Mouse (Mus musculus) layer of hippocampus, adult 11-12 months (tissue): ENCODE measurements around the gene Pop7.

Experiments
- DNase-seq: peaks from one replicate; pipeline ENCODE4 v3.0.0; 2022; ENCODE audit warnings: low spot score

Gene Pop7

DNA sequence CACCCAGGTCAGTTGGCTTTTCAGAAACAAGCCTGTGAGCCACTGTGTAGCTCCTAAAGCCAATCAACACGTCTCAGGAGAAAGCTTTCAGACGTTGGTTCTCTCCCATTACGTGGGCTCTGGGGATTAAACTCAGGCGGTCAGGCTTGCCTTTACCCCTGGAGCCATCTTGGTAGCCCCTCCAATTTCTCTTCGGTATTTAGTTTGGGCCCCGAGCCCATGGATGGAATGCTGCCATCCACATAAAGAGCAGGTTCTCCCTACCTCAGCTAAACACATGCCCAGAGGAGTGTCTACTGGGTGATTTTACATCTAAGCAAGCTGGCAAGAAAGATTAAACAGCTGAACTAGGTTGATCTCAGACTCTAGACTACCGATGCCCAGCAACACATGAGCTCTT lies 2.1 kb downstream of the Pop7 start:
- no peak for DNase-seq

DNA sequence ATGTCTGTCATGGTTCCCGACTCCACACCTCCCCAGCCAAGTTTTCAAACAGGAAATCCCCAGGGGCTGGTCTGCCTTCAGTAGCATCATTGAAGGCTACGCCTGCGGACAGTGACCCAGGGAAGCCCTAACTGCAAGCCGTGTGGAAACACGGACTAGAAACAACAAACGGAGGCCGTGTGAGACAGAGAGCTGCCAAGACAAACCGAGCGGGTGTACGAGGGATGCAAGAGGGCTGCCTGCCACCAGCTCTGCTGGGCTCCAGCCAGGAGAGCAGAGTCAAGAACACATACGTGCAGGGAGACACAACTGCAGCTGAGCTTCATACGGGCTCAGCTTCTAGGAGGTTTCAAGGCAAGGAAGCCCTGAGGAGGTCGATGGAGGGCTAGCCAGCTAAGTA lies 8.5 kb downstream of the Pop7 start:
- no peak for DNase-seq

DNA sequence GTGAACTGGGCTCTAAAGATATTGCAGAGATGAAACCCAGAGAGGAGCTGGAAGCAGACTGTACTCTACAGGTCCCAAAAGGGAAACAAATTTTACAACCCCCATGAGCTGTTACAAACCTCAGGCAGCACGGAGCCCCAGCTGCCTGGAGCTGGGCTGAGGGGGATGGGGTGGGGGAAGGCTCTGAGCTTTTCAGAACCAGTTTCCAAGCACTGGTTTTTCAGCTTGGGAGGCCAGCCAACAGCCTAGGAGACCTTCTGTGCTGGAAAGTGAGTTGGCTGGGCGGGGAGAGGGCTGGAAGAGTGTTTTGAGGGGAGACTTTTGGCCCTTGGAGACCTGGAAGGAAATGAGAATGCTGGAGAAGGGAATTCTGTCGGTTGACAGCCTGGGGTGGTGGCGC lies 10.8 kb downstream of the Pop7 start:
- peak; percentile 57 for DNase-seq

DNA sequence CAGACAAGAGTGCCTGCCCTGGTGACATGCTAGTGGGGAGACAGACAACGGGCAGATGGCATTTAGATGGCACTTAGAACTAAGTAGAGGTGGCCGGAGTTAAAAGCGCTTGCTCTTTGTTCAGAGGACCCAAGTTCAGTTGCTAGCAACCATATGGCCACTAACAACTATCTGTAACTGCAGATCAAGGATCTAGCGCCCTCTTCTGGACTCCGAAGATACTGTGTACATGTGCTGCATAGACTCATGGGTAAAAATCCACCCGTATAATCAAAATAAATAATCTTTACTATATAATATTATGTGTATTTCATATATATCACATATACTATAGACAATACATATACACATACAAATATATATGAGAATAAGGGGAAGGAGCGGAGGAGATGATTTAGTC lies 14.7 kb downstream of the Pop7 start:
- no peak for DNase-seq

DNA sequence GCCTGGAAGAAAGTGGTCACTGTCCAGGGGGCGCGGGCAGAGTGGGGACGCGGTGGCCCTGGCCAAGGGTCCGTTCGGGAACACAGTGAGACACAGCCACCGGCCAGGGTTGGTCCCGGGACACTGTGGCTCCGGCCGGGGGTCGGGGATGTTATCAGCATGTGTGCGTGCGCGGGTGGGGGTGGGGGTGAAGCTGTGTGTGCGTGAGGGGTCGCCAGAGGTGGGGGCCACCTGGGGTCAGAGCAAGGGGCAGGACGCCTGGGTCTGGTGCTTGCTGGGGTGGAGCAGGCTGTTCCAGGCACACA lies 16.5 kb downstream of the Pop7 start:
- no peak for DNase-seq

DNA sequence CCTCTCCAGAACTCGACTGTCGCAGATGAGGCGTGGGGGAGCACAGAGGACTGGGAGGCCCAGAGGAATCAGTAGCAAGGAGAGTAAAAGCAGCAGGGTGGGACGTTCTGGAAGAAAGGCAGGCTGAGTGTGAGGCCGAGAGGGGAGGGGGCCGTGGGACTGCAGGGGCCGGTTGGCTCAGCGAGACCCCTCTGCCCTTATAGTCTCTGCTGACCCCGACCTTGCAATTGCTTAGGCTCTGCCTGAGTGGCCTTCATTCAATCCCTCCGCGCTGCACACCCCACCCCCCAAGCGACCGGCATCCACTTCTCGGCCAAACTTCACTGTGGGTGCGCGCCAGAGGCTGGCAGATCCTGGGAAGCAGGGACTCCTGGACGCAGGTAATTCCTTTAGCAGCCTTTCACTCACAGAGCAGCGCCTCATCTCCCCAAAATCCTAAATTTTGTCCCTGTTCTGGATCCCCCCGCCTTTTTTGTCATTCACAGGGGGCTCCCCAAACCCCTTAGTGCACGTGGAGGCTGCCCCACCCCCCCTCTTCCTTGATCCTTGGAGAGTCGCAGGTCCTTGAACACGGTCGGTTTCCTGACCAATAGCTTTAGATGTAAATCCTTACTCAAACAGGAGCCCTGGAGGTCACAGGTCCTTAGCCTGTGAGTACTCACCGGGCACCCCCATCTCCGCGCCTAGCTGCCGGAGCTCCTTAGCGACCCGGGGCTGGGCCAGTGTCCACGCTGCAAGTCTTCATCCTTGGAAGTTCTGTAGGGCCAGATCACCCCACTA lies 17.1 kb downstream of the Pop7 start:
- DNase-seq, result no peak

DNA sequence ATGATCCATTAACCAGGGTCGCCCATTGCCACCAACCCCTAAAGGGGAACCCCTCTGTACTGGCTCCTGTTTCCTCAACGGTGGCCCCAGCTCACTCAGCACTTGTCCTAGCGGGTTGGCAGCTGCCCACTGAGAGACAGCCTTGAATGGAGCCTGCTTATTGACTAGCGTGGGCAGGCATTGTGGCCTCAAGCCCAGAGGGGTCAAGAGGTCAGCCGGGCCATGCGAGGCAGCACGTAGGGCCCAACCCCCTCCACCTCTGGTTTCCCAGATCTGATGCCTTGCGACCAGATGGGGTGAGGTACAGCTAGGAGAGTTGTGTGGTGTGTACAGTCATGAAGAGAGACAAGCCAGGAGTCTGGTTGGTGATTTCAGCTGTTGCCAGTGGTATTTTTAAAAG lies 20.4 kb downstream of the Pop7 start:
- DNase-seq, result no peak

DNA sequence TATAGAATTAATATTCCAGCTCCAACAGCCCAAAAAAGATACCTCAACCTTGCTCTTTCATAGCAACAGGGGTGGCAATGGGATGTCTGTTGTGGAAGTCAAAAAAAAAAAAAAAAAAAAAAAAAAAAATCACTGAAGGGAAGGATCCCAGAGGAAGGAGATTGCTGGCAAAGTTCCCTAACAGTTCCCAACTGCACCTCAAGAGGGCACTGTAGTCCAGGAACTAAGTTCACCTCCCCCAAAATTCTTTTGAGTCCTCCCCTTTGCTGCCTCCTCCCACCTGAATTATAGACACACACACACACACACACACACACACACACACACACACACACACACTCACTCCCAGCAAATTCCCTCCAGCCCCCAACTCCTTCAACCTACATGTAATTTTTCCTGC lies 21.2 kb downstream of the Pop7 start:
- DNase-seq, result peak; percentile 85

DNA sequence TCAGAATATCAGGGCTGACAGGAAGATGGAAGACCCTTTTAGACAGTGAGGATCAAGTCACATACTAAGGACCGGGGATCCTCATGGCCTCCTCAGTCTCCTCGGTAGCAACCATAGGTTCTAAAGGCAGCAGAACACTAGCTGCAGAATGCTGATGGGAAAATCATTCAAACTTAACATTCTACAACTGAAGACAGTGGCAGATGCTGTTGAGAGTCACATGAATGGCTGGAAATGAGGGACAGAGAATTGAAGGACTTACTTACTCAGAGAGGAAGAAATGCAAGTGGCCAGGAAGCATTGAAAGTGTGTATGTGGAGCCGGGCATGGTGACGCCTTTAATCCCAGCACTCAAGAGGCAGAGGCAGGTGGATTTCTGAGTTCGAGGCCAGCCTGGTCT lies 25.4 kb downstream of the Pop7 start, which contains the start of gene Zan:
Zan (minus strand) TSS at position 101 of the 400 bp plus-strand sequence.
- DNase-seq, result no peak

DNA sequence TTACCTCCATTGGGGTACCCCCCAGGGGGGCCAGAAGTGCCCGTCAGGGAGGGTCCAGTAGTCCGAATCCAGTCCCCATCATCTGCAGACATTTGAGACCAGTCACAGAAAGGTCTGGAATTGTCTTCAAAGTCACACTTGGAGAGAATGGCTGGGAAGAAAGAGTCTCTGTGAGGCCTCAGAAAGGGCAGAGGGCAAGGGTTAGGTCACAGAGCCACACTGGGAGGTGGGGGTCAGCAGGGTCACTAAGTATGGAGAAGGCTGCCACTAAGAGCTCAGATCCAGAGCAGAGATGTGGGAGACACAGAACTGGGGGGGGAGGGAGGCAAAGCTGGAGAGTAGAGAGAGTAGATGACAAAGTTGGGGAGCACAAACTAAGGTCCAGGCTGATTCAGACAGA lies 28.0 kb downstream of the Pop7 start:
- no peak for DNase-seq

DNA sequence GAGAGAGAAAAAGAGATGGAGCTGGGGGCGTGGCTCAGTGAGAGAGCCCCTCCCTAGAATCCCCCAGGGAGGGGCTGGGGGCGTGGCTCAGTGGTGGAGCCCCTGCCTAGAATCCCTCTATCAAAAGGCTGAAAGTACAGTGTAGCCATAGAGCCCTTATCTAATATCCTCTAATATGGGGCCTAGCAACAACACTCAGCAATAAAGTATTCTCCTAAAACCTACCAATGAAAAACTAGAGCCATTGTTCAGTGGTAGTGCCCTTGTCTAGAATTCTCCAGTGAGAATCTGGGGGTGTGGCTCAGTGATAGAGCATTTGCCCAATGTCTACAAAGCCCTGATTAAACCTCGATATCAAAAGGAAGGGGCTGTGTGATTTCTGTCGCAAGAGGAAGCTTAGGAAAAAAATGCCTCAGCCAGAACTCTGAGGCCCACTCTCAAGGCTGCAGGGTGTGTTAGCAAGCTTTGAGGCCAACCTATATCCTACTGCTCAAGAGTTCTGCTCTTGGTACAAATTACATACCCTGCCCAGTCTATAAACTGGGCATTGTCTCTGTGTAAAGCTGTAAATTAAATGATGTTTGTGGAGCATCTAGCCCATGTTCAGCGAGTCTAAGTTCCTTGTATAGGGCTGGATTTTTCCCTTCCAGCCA lies 29.9 kb downstream of the Pop7 start:
- DNase-seq, result no peak

DNA sequence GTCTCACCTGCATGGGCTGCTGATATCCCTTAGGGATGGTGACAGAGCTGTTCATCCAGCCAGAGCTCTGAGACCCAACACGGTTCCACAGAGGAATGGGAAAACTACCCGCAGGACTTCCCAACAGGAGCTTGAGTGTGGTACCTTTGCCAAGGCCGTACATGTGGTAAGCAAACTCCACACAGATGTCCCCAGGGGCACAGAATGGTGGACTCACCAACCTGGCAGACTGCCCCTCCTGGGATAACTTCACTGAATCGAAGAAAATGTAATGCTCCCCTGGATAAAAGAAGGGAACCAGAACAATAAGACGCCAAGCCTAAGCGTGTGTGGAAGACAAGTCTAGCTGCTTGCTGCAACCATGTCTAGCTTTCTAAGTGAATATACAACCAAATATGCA lies 35.4 kb downstream of the Pop7 start:
- no peak for DNase-seq

DNA sequence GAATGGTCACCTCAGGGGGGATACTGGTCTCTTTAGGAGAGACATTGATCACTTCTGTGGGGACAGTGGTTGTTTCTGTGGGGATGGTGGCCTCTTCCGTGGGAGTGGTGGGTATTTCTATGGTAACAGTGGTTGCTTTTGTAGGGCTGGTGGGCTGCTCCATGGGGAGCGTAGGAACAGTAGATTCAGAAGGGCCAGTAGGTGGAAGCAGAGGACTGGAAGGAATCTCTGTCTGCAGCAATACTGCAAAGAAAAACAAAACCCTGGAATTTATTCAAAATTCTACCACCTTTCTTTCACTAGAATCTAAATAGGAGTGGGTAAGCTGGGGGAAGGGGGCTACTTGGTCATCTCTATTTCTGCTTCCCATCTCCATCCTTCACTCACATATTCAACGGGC lies 37.3 kb downstream of the Pop7 start:
- no peak for DNase-seq

DNA sequence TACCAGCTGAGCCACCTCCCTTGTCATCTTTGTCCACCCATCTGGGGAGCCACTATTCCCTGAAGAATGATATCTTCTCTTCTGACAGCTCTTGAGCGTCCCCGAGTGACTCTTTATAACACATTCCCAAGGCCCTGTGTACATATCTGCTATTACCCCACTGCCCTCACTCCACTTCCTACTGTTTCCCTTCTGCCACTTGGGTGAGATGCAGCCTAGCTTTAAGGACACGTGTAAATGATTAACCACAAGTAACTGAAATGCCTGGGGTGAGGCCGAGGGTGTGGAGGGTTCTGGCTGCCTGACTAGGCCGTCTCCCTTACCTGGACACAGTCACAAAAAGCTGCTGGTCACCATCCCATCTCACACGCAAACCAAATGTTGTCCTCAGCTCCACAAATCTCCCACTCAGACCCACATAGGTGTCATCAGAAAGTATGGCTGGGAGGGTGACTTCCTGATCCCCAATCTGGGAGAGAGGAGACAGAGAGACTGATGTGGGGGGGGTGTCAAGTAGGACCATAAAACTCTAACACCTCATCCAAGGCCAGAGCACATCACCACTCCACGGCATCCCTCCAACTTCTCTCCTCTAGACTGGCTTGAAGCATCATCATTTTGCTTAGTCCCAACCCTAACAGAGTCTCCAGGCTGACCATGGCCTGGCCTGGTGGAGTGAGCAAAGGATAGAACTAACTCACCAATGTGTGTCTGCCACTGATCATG lies 46.3 kb downstream of the Pop7 start:
- DNase-seq, result no peak

DNA sequence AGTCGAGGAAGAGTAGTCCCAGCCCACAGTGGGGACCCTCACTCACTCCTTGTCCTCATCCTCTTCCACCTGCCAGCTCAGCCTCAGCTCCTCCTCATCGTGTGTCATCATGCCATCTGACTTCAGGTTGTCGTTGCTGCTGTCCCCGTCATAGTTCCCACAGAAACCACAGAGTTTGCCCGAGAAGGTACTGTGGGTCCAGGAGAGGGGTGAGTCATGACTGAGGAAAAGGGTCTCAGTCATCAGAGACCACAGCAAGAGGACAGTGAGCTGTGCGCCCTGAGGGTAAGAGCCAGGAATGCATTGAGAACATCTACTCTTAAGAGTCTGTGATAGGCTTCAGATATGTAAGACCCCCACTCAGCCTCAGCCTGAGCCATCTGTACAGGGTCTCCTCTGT lies 47.1 kb downstream of the Pop7 start:
- no peak for DNase-seq
